Mouse (Mus musculus) forebrain, embryonic 14.5 days (tissue): ENCODE measurements around the gene Xylt1. TPM values are rescaled to one million over a fixed set of nuclear protein-coding genes. Genes with fewer than 3 reads are reported as not detected.

Experiments
- ATAC-seq: fragments of 200-750 bp; cut with Nextera tagmentation; 2 replicates; pipeline ENCODE4 v1.8.0; 2017; ENCODE audit warnings: mild to moderate bottlenecking, moderate library complexity
- DNase-seq: peaks from one replicate; pipeline ENCODE4 v3.0.0-alpha.2; 2015; ENCODE audit warnings: low spot score
- H3K27ac ChIP-seq: fragments of 300-500 bp; sonication (generic); 2 replicates; pipeline ENCODE4 v1.5.1; 2014; ENCODE audit warnings: low read depth, mild to moderate bottlenecking, control low read depth, low read length, moderate library complexity
- H3K27me3 ChIP-seq: fragments of 300-500 bp; sonication (generic); replicated peaks from 2 replicates; pipeline ENCODE4 v1.6.1; 2014; ENCODE audit warnings: low read length, control low read depth, mixed read lengths; ENCODE audit not compliant: control insufficient read depth, insufficient read depth
- H3K36me3 ChIP-seq: fragments of 300-500 bp; sonication (generic); 2 replicates; pipeline ENCODE4 v1.6.1; 2014; ENCODE audit warnings: low read length, control low read depth; ENCODE audit not compliant: control insufficient read depth, insufficient read depth
- H3K4me1 ChIP-seq: fragments of 300-500 bp; sonication (generic); 2 replicates; pipeline ENCODE4 v1.6.1; 2014; ENCODE audit warnings: antibody characterized with exemption, low read length, control low read depth; ENCODE audit not compliant: control insufficient read depth, insufficient read depth
- H3K4me2 ChIP-seq: fragments of 300-500 bp; sonication (generic); 2 replicates; pipeline ENCODE4 v1.6.1; 2014; ENCODE audit warnings: mild to moderate bottlenecking, control low read depth, low read length
- H3K4me3 ChIP-seq: fragments of 300-500 bp; sonication (generic); 2 replicates; pipeline ENCODE4 v1.5.1; 2014; ENCODE audit warnings: low read depth, low read length, control low read depth
- H3K9ac ChIP-seq: fragments of 300-500 bp; sonication (generic); 2 replicates; pipeline ENCODE4 v1.6.1; 2014; ENCODE audit warnings: mild to moderate bottlenecking, low read length, control low read depth, moderate library complexity
- H3K9me3 ChIP-seq: fragments of 300-500 bp; sonication (generic); replicated peaks from 2 replicates; pipeline ENCODE4 v1.6.1; 2016; ENCODE audit warnings: low read length, control low read depth, mixed read lengths; ENCODE audit not compliant: control insufficient read depth
- WGBS: fragments of 180-500 bp; shearing (Covaris S2); extraction: QIAGEN DNeasy Blood & Tissue Kit; methylation state at CpG from one replicate; pipeline ENCODE4 v1.1.7; 2014; 5-methylcytosine and 5-hydroxymethylcytosine counted together
- polyA plus RNA-seq: library from polyadenylated mRNA; unstranded; fragments of >200 nt; fragmentation: Nextera tagmentation; extraction: Ambion mirVana; gene quantifications from 2 replicates; pipeline ENCODE4 v1.2.1, GENCODE M21; 2014

Xylt1 gene
- polyA plus RNA-seq, 1 experiment from 2014 or later = 1.5 TPM

DNA sequence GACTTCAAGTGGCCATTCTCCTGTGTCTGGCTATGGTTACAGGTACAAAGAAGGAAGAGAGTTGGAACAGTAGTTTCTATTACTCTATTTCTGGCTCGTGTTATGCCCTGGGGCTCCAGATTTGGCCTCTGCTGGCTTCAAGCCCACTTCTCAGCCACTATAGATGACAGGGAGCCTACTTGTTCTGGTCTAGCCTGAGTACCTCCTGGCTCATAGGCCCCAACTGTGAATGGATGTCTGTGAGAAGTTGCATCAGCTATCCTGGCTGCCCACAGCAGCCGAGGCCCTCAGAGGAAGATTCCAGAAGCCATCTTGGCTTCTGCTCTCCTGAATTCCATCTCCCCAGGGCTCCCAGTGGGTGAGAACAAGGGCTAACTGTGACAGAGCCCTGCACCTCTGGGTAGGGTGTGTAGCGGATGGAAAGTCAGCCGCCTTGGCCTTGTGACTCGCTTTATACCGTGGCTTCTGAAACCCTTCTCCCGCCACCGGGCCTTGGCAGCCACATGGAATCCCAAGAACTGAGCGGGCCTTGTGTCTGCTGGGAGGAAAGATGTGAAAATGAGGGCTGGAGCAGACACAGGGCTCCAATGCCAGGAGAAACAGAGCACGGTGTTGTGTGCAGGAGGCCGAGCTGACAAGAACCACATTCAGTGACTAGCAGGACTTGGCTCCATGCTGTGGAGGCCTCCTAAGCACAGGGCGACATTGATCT is 55.1 kb downstream of the Xylt1 start:
- H3K36me3 ChIP-seq = no peaks in the 10 kb centered on the region
- H3K9ac ChIP-seq = no peak overlapping the region
- H3K27me3 ChIP-seq = no peaks in the 10 kb centered on the region
- H3K27ac ChIP-seq = no peak overlapping the region; the same call in 1 of the 2 replicates
- peaks cover 2% of the 10 kb centered on the region; the same call in 1 of the 2 replicates for H3K4me1 ChIP-seq
- ATAC-seq = no peak
- no peak overlapping the region for H3K4me2 ChIP-seq
- H3K9me3 ChIP-seq = no peaks in the 10 kb centered on the region
- no peak for DNase-seq
- no peak overlapping the region for H3K4me3 ChIP-seq
- WGBS = 83% methylated on average over 12 of the region's 12 CpGs

DNA sequence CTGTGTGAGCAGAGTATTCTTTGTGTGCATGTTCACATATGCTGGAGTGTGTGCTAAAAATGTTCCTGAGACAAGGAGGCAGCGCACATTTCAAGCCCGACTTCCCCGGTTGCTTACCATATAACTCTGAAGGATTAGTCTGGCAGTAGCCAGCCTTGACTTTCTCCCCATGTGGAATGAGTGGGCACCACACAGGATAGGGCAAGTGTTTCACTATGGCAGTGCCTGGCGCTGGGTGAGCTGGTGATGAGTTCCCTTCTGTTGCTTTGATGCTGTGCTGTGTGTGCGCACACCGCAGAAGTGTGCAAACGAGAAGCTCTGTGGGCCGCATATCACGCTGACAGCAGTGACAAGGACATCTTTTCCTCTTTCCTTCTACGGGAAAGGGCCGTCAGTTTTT is 56.1 kb downstream of the Xylt1 start:
- Histone ChIP-seq H3K4me3 (no peak overlapping the region), H3K36me3 (no peaks in the 10 kb centered on the region), H3K9ac (no peak overlapping the region), H3K4me2 (no peak overlapping the region), H3K27me3 (no peaks in the 10 kb centered on the region), H3K27ac (no peak overlapping the region), H3K4me1 (peaks cover 2% of the 10 kb centered on the region; the same call in 1 of the 2 replicates), H3K9me3 (no peaks in the 10 kb centered on the region)
- DNase-seq (no peak), ATAC-seq (no peak)
- 87% methylated on average over 11 of the region's 11 CpGs for WGBS

DNA sequence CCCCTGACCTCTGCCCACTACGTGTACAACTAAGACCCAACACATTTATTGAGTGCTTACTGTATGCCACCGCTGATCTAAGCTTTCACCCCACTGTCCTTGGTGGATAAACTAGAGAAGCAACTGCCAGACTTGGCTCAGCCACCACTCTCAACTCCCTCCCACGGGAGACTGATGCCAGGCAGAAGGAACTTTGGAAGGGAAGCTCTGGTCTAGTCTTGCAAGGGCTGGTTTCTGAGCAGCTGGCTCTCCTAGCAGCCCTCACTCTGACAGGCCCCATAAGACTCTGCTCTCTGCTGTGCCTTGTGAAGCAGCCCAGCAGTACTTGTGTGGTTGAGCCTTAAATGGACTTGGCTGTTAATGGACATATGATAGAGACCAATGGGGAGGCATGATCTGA is 60.2 kb downstream of the Xylt1 start:
- ATAC-seq = no peak
- no peak for DNase-seq
- Histone ChIP-seq H3K27ac (no peak overlapping the region), H3K9ac (no peak overlapping the region), H3K9me3 (no peaks in the 10 kb centered on the region), H3K4me1 (no peaks in the 10 kb centered on the region), H3K27me3 (no peaks in the 10 kb centered on the region), H3K4me2 (no peak overlapping the region), H3K4me3 (no peak overlapping the region), H3K36me3 (no peaks in the 10 kb centered on the region)
- 94% methylated on average over 3 of the region's 3 CpGs for WGBS

DNA sequence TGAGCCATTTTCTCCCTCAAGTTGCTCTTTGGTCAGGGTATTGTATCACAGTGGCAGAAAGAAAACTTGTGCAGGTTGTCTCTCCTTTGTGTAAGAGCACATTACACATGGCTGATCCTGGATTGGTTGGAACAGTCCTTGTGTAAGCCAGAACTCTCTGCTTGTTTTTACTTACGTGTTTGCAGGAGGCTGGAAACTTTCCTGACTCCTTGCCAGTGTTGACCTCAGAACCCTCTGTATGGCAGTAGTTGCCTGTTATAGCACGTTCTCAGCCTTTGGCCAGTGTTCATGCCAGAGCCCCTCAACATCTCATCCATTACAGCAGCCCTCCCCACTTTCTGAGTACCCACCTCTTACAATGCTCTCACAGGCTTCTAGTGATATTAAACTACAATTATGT is 61.9 kb downstream of the Xylt1 start:
- Histone ChIP-seq H3K27me3 (no peaks in the 10 kb centered on the region), H3K4me1 (no peaks in the 10 kb centered on the region), H3K4me2 (no peak overlapping the region), H3K9ac (no peak overlapping the region), H3K27ac (no peak overlapping the region), H3K9me3 (no peaks in the 10 kb centered on the region), H3K36me3 (no peaks in the 10 kb centered on the region), H3K4me3 (no peak overlapping the region)
- no peak for DNase-seq
- no peak for ATAC-seq
- WGBS = 71% methylated on average over 2 of the region's 2 CpGs

DNA sequence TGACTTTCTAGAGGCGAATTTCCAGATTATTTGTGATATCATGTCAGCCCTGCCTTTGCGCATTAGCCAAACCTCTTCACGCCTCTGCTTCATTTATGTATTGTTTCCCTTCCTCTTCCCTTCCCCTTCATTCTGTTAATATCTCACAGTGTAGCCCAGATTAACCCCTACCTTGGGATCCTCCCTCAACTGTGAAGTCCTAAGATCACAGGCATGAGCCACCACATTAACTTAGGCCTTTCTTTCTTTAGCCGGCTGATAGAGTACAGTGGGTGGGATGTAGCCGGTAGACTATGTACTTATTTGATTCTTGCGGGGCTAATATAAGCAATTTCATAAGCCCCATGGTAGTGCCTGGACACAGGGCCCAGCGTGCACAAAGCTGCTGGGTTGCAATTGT is 62.4 kb downstream of the Xylt1 start:
- H3K4me3 ChIP-seq = no peak overlapping the region
- no peak overlapping the region for H3K27ac ChIP-seq
- no peak overlapping the region for H3K4me2 ChIP-seq
- ATAC-seq = no peak
- no peaks in the 10 kb centered on the region for H3K4me1 ChIP-seq
- H3K9me3 ChIP-seq = no peaks in the 10 kb centered on the region
- no peaks in the 10 kb centered on the region for H3K27me3 ChIP-seq
- H3K9ac ChIP-seq = no peak overlapping the region
- WGBS = 89% methylated on average over 7 of the region's 7 CpGs
- no peak for DNase-seq
- H3K36me3 ChIP-seq = no peaks in the 10 kb centered on the region

DNA sequence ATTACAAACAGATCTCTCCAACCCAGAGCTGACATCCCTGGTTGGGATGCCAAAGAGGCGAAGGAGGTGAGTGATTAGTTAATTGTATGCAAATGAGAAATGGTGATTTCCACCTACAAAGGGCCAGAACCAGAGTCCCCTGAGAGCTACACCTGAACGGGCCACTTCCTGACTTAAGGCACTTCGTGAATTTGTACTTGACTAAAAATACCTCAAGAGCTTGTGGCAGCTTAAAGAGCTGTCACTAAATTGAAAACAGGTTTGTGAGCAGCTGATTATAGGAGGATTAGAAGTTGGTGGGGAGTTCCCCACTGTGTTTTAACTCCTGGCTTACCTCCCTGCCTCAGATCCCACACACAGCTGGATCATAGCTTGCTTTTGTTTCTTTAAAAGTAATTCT is 64.7 kb downstream of the Xylt1 start:
- Histone ChIP-seq H3K4me1 (no peaks in the 10 kb centered on the region), H3K27me3 (no peaks in the 10 kb centered on the region), H3K4me3 (no peak overlapping the region), H3K27ac (no peak overlapping the region), H3K36me3 (no peaks in the 10 kb centered on the region), H3K9me3 (no peaks in the 10 kb centered on the region), H3K4me2 (no peak overlapping the region), H3K9ac (no peak overlapping the region)
- WGBS = 33% methylated on average over 3 of the region's 3 CpGs
- ATAC-seq = no peak
- no peak for DNase-seq

DNA sequence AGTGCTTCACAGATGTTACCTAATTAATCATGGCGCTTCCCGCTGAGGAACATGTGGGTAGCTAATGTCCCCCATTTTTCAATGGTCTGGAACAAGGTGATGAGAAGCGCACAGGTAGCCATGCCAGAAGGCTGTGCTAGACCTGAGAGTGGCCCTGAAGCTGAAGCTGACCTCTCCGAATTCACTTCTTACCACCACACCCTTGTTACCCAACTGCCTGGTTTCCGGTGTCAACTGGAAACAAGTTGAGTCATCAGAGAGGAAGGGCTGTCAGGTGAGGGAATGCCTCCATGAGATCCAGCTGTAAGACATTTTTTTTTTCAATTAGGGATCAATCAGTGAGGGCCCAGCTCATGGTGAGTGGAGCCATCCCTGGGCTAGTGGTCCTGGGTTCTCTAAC is 68.8 kb downstream of the Xylt1 start:
- Histone ChIP-seq H3K27ac (no peak overlapping the region), H3K4me2 (no peak overlapping the region), H3K9me3 (no peaks in the 10 kb centered on the region), H3K9ac (no peak overlapping the region), H3K36me3 (no peaks in the 10 kb centered on the region), H3K4me1 (peaks cover 8% of the 10 kb centered on the region), H3K27me3 (no peaks in the 10 kb centered on the region), H3K4me3 (no peak overlapping the region)
- no peak for ATAC-seq
- DNase-seq = no peak
- WGBS = 98% methylated on average over 5 of the region's 5 CpGs

DNA sequence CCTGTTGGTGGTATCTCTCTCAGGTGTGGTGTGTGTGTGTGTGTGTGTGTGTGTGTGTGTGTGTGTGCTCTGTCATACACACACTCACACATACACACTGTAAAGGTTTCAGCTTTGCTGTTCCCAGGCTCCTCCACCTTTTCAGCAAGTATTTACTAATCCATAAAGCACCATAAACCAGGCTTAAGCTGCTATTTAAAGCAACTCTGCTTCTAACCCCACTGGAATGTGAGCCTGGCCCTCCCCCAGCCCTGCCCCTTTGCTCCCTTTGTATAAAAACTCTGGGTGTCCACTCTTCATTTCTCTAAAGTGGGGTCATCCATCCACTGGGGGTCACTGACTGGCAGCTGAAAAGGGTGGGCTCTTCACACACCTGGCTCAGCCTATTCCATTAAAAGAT is 70.4 kb downstream of the Xylt1 start:
- no peaks in the 10 kb centered on the region for H3K36me3 ChIP-seq
- H3K4me1 ChIP-seq = peaks cover 8% of the 10 kb centered on the region
- H3K4me2 ChIP-seq = no peak overlapping the region
- H3K4me3 ChIP-seq = no peak overlapping the region
- H3K9me3 ChIP-seq = no peaks in the 10 kb centered on the region
- no peak overlapping the region for H3K27ac ChIP-seq
- ATAC-seq = no peak
- no peak overlapping the region for H3K9ac ChIP-seq
- DNase-seq = no peak
- H3K27me3 ChIP-seq = no peaks in the 10 kb centered on the region

DNA sequence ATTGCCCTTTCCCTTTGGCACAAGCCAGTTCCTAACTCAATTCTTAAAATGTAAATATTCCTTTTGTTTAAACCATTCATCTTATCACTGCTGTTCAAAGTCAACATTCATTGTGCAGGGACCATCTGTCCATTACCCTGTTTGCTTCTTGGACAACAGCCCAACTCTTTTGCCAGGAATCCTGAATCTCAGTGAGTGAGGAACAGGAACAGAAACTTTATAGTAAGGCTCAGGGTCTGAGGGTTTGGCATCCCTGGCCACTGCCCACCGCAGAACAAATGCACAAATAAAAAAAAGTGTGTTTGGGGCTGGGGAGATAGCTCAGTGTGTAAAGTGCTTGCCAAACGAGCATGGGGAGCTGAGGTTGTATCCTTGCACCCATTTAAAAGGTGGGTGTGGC is 71.5 kb downstream of the Xylt1 start:
- Histone ChIP-seq H3K9ac (no peak overlapping the region), H3K36me3 (no peaks in the 10 kb centered on the region), H3K4me1 (peaks cover 8% of the 10 kb centered on the region), H3K9me3 (no peaks in the 10 kb centered on the region), H3K4me2 (no peak overlapping the region), H3K4me3 (no peak overlapping the region), H3K27me3 (no peaks in the 10 kb centered on the region), H3K27ac (no peak overlapping the region)
- DNase-seq (peak; percentile 69), ATAC-seq (peak; percentile 26; the same call in 1 of the 2 replicates)
- WGBS = 47% methylated on average over 2 of the region's 2 CpGs
